In genomic region chr14:27066171-27066929, GRCm38 (mm10) we compare ENCODE assay signal across 8 mouse cellular contexts. TPM values are rescaled to one million over a fixed set of nuclear protein-coding genes. Genes with fewer than 3 reads are reported as not detected.
DNase-seq lines count a peak whose midpoint lies in the region; ATAC-seq and TF ChIP-seq lines count a peak whose summit lies in the region.

No protein-coding gene starts in this region.

- peak overlapping the region in 1 of 2 experiments; percentile 1; a peak in 1 of 4 replicates for H3K4me3 ChIP-seq in ES-E14 (ENCODE audit: insufficient read depth in 1 of 2, low read depth in 1 of 2, low read length in 2 of 2, poor library complexity in 1 of 2, severe bottlenecking in 1 of 2)
- no peak overlapping the region for H3K4me3 ChIP-seq in embryonic facial prominence, embryonic 11.5 days (ENCODE audit: low read depth, low read length)
- H3K4me3 ChIP-seq in lung, embryonic 16.5 days (ENCODE audit: low read length) = no peak overlapping the region

- DNase-seq in ES-E14 (ENCODE audit: low read depth, low spot score) = peak; percentile 47
- peak; percentile 92 for DNase-seq in embryonic facial prominence, embryonic 11.5 days (ENCODE audit: low spot score)
- peak; percentile 47 to 51 for DNase-seq in heart, postnatal 14 days
- DNase-seq in yolk sac, embryonic 10.5 days (ENCODE audit: low spot score) = peak; percentile 50
- DNase-seq in left cerebral cortex, adult 11 months (ENCODE audit: low spot score) = no peak
- DNase-seq in cerebellum, adult 11 months = no peak

- intact Hi-C loops in heart, postnatal 14 days (cut with DNase I) = no loop called here

- in situ Hi-C loops in ES-E14 (cut with MboI; ENCODE audit: low sequenced_read_pairs in 2 of 2, unreplicated experiment in 2 of 2) = no loop called here

- H3K4me2 ChIP-seq in embryonic facial prominence, embryonic 11.5 days (ENCODE audit: low read depth, low read length) = peak overlapping the region; percentile 14
- no peak overlapping the region for H3K4me2 ChIP-seq in lung, embryonic 16.5 days (ENCODE audit: low read depth, low read length)

- peak overlapping the region; percentile 27; the same call in 1 of the 2 replicates for H3K9ac ChIP-seq in ES-E14 (ENCODE audit: insufficient read depth, low read depth, low read length, poor library complexity, severe bottlenecking)
- H3K9ac ChIP-seq in embryonic facial prominence, embryonic 11.5 days (replicated peaks; ENCODE audit: low read length) = peak overlapping the region; percentile 30; the same call in 1 of the 2 replicates
- H3K9ac ChIP-seq in lung, embryonic 16.5 days (ENCODE audit: low read length) = peak overlapping the region; percentile 25

- WGBS in embryonic facial prominence, embryonic 11.5 days = 3% methylated on average over 9 of the region's 9 CpGs
- WGBS in lung, embryonic 16.5 days = 21% methylated on average over 9 of the region's 9 CpGs

- H3K36me3 ChIP-seq in ES-E14 (ENCODE audit: control insufficient read depth, insufficient read depth, low read length, poor library complexity, severe bottlenecking) = no peaks in the 10 kb centered on the region
- no peaks in the 10 kb centered on the region for H3K36me3 ChIP-seq in embryonic facial prominence, embryonic 11.5 days (replicated peaks; ENCODE audit: control insufficient read depth, insufficient read depth, low read depth, low read length)
- no peaks in the 10 kb centered on the region for H3K36me3 ChIP-seq in lung, embryonic 16.5 days (ENCODE audit: control insufficient read depth, insufficient read depth, low read length)

- H3K27ac ChIP-seq in ES-E14 (ENCODE audit: insufficient read depth, low read depth, low read length, poor library complexity, severe bottlenecking) = peak overlapping the region; percentile 81
- H3K27ac ChIP-seq in embryonic facial prominence, embryonic 11.5 days (replicated peaks; ENCODE audit: low read depth, low read length) = peak overlapping the region; percentile 90
- peak overlapping the region; percentile 72 for H3K27ac ChIP-seq in lung, embryonic 16.5 days (ENCODE audit: low read length)

- no peaks in the 10 kb centered on the region for H3K27me3 ChIP-seq in embryonic facial prominence, embryonic 11.5 days (ENCODE audit: control insufficient read depth, insufficient read depth, low read length)
- H3K27me3 ChIP-seq in lung, embryonic 16.5 days (ENCODE audit: control insufficient read depth, insufficient read depth, low read depth, low read length) = no peaks in the 10 kb centered on the region

- H3K4me1 ChIP-seq in ES-E14 (ENCODE audit: control insufficient read depth in 2 of 2, insufficient read depth in 2 of 2, low read length in 2 of 2, poor library complexity in 1 of 2) = peaks cover 24 to 47% of the 10 kb centered on the region in 2 experiments
- H3K4me1 ChIP-seq in embryonic facial prominence, embryonic 11.5 days (ENCODE audit: control insufficient read depth, insufficient read depth, low read length) = peaks cover 33% of the 10 kb centered on the region
- peaks cover 23% of the 10 kb centered on the region for H3K4me1 ChIP-seq in lung, embryonic 16.5 days (replicated peaks; ENCODE audit: control insufficient read depth, insufficient read depth, low read length)

- ATAC-seq in embryonic facial prominence, embryonic 11.5 days (replicated peaks; ENCODE audit: insufficient number of reproducible peaks, low FRiP score, low TSS enrichment, low read depth) = peak; percentile 78
- peak; percentile 77 for ATAC-seq in lung, embryonic 16.5 days (ENCODE audit: low read depth)
- ATAC-seq in cerebellum, adult (ENCODE audit: insufficient number of reproducible peaks, low FRiP score, low TSS enrichment) = no peak

- H3K9me3 ChIP-seq in ES-E14 (ENCODE audit: control insufficient read depth, insufficient read depth, low read depth, low read length) = no peaks in the 10 kb centered on the region
- H3K9me3 ChIP-seq in embryonic facial prominence, embryonic 11.5 days (replicated peaks; ENCODE audit: control insufficient read depth, low read length) = no peaks in the 10 kb centered on the region
- no peaks in the 10 kb centered on the region for H3K9me3 ChIP-seq in lung, embryonic 16.5 days (ENCODE audit: control insufficient read depth, low read length)

TF ChIP-seq in ES-E14, 5 proteins besides CTCF, POLR2A, EP300 and RAD21:
- TF ChIP-seq ZC3H11A (IDR thresholded peaks at IDR 0.05; ENCODE audit: borderline replicate concordance, low read depth, low read length) (no peak), HCFC1 (IDR thresholded peaks at IDR 0.05; ENCODE audit: borderline replicate concordance, insufficient read depth, low read length) (no peak), ZNF384 (IDR thresholded peaks at IDR 0.05; ENCODE audit: low read depth, low read length) (no peak), MAFK (IDR thresholded peaks at IDR 0.05; ENCODE audit: insufficient read depth, low read depth, low read length) (no peak), CHD2 (IDR thresholded peaks at IDR 0.05; ENCODE audit: low read depth, low read length) (no peak)
TF ChIP-seq in ES-E14: peak in this region for 0.

RNA-seq across cellular contexts. Expression of gene Il17rd, which starts 27.6 kb away (rescaled TPM):
- total RNA-seq in ES-E14 (2012; rRNA removed) = 28.2 and 43.6 TPM in 2 replicates
- 6.7 and 6.9 TPM in 2 replicates for polyA plus RNA-seq in embryonic facial prominence, embryonic 11.5 days (2014; fragmentation: Nextera tagmentation; extraction: Ambion mirVana)
- total RNA-seq in heart, postnatal 14 days (2021) = 1 to 10 TPM; 6.5 to 7.2 TPM
- 1.9 and 2.0 TPM in 2 replicates for polyA plus RNA-seq in lung, embryonic 16.5 days (2015; fragmentation: Nextera tagmentation; extraction: Ambion mirVana)

RNA-seq across cellular contexts. Expression of gene Arhgef3, which starts 48.3 kb away (rescaled TPM):
- 7.5 and 7.6 TPM in 2 replicates for total RNA-seq in ES-E14 (2012; rRNA removed)
- polyA plus RNA-seq in embryonic facial prominence, embryonic 11.5 days (2014; fragmentation: Nextera tagmentation; extraction: Ambion mirVana) = 5.4 and 6.8 TPM in 2 replicates
- 10 to 100 TPM; 30.6 to 32.1 TPM for total RNA-seq in heart, postnatal 14 days (2021)
- polyA plus RNA-seq in lung, embryonic 16.5 days (2015; fragmentation: Nextera tagmentation; extraction: Ambion mirVana) = 12.8 and 13.8 TPM in 2 replicates

Comparison
In these comparisons a context has a peak if more than half of its experiments do, and no peak if none do; other contexts are left out.
1. DNase-seq: peak in ES-E14 (single experiment), embryonic facial prominence, embryonic 11.5 days (single experiment), heart, postnatal 14 days (2 of 2) and yolk sac, embryonic 10.5 days (single experiment); none in left cerebral cortex, adult 11 months (single experiment) and cerebellum, adult 11 months (single experiment).
2. Peak in every context shown above with its lines, with median percentiles within 50 percentile points of each other: H3K27ac ChIP-seq and H3K9ac ChIP-seq.